Mouse (Mus musculus): ENCODE measurements at regions not wholly inside any gene's neighbourhood (a gene's known extent, or its start where the extent isn't known, plus 50 kb on each side); places are given as distances from the start of the nearest gene placed in this dataset. TPM values are rescaled to one million over a fixed set of nuclear protein-coding genes. Genes with fewer than 3 reads are reported as not detected.

DNA sequence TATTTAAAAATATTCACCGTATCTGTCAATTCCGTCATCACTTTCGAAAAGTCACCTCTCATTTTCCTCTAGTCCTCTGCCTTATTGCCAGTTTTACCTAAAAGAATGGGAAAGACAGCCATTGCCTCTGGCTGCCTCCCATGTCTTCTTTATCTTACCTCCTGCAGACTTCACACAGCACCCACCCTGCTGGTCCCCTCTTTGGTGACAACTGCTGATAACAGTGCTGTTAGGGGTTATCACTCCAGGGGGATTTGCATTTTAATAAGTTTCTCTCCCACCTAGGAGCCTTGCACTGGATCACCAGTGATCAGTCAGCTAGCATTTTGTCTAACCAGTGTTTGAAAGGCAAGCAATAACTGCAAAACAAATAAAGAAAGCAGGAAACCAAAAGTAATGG, 177.1 kb upstream of the Tenm2 start:
- Histone ChIP-seq H3K4me1 (ENCODE audit: control insufficient read depth, insufficient read depth, low read length) (no peaks in the 10 kb centered on the region), H3K9ac (ENCODE audit: low read depth, low read length) (no peak overlapping the region), H3K36me3 (ENCODE audit: control insufficient read depth, insufficient read depth, low read length) (no peaks in the 10 kb centered on the region), H3K27ac (ENCODE audit: low read depth, low read length) (no peak overlapping the region), H3K27me3 (ENCODE audit: control insufficient read depth, insufficient read depth, low read length) (no peaks in the 10 kb centered on the region), H3K4me3 (ENCODE audit: low read length) (no peak overlapping the region), H3K4me2 (replicated peaks; ENCODE audit: low read depth, low read length) (no peak overlapping the region), H3K9me3 (ENCODE audit: control insufficient read depth, low read length) (0 out of 2 replicates have a peak, but pooled peaks cover 3% of the 10 kb centered on the region)
- no peak for ATAC-seq (ENCODE audit: low FRiP score, low TSS enrichment)
- 87% methylated on average over 3 of the region's 3 CpGs for WGBS

DNA sequence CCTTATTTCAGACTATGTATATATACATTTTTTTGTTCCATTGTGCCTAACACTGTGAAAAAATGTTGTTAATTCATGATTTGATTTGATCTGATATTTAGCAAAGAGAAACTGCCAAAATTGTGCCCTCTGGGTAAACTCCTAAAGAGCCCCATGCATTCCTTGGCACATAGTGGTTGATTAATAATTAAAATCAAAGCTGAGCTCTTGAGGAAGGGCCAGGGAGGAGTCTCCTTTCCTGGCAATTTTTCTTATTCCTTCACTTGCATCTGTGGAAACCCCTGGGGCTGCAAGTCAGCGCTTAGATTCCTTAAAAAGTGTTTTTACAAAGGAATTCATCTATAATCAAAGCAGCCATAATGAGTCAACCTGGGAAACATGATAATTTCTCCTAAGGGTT, 132.2 kb upstream of the Tenm2 start:
- H3K27ac ChIP-seq (ENCODE audit: low read depth, low read length), result no peak overlapping the region
- no peak overlapping the region for H3K4me2 ChIP-seq (replicated peaks; ENCODE audit: low read depth, low read length)
- ATAC-seq (ENCODE audit: low FRiP score, low TSS enrichment), result no peak
- no peak overlapping the region for H3K9ac ChIP-seq (ENCODE audit: low read depth, low read length)
- no peaks in the 10 kb centered on the region for H3K4me1 ChIP-seq (ENCODE audit: control insufficient read depth, insufficient read depth, low read length)
- no peaks in the 10 kb centered on the region for H3K9me3 ChIP-seq (ENCODE audit: control insufficient read depth, low read length)
- H3K4me3 ChIP-seq (ENCODE audit: low read length), result no peak overlapping the region
- no peaks in the 10 kb centered on the region for H3K36me3 ChIP-seq (ENCODE audit: control insufficient read depth, insufficient read depth, low read length)
- no peaks in the 10 kb centered on the region for H3K27me3 ChIP-seq (ENCODE audit: control insufficient read depth, insufficient read depth, low read length)
- 52% methylated on average over 1 of the region's 1 CpGs for WGBS

- H3K4me3 ChIP-seq (ENCODE audit: low read length), result no peak overlapping the region
- H3K36me3 ChIP-seq (ENCODE audit: control insufficient read depth, insufficient read depth, low read length), result no peaks in the 10 kb centered on the region
- no peaks in the 10 kb centered on the region for H3K27me3 ChIP-seq (ENCODE audit: control insufficient read depth, insufficient read depth, low read length)
- no peak for ATAC-seq (ENCODE audit: low FRiP score, low TSS enrichment)
- H3K9ac ChIP-seq (ENCODE audit: low read depth, low read length), result no peak overlapping the region
- no peak overlapping the region for H3K27ac ChIP-seq (ENCODE audit: low read depth, low read length)
- no peak overlapping the region for H3K4me2 ChIP-seq (replicated peaks; ENCODE audit: low read depth, low read length)
- no peaks in the 10 kb centered on the region for H3K9me3 ChIP-seq (ENCODE audit: control insufficient read depth, low read length)
- 85% methylated on average over 2 of the region's 2 CpGs for WGBS
- no peaks in the 10 kb centered on the region for H3K4me1 ChIP-seq (ENCODE audit: control insufficient read depth, insufficient read depth, low read length)
Observed at GRCm38 (mm10) chr11:37364430-37364829, 128.7 kb upstream of the Tenm2 start.

- Histone ChIP-seq H3K9me3 (ENCODE audit: control insufficient read depth, low read length) (no peaks in the 10 kb centered on the region), H3K36me3 (ENCODE audit: control insufficient read depth, insufficient read depth, low read length) (no peaks in the 10 kb centered on the region), H3K4me1 (ENCODE audit: control insufficient read depth, insufficient read depth, low read length) (no peaks in the 10 kb centered on the region), H3K27me3 (ENCODE audit: control insufficient read depth, insufficient read depth, low read length) (no peaks in the 10 kb centered on the region), H3K9ac (ENCODE audit: low read depth, low read length) (no peak overlapping the region), H3K4me3 (ENCODE audit: low read length) (no peak overlapping the region), H3K4me2 (replicated peaks; ENCODE audit: low read depth, low read length) (no peak overlapping the region), H3K27ac (ENCODE audit: low read depth, low read length) (no peak overlapping the region)
- ATAC-seq (ENCODE audit: low FRiP score, low TSS enrichment), result no peak
- WGBS, result 65% methylated on average over 2 of the region's 2 CpGs
Observed at GRCm38 (mm10) chr11:37355074-37355473, 119.3 kb upstream of the Tenm2 start.

DNA sequence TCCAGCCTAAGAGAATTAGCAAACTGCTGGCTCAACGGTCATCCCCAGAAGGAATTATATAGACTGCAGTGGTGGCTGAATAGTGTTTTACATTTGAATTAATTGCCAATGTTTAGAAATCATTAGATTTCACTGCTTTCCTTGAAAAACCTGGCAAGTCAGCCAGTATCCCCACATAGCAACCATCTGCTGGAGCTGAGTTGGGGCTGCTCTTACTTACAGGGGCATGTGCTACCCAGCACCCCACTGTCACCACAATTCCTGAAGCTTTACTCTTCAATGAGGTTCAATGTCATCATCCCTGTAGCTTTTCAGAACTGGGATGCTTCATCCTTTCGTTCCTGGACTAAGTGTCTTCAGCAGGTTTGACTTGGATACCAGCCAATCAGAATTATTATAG, 73.9 kb upstream of the Tenm2 start:
- no peak for ATAC-seq (ENCODE audit: low FRiP score, low TSS enrichment)
- H3K9ac ChIP-seq (ENCODE audit: low read depth, low read length), result no peak overlapping the region
- WGBS, result 91% methylated on average over 2 of the region's 2 CpGs
- no peaks in the 10 kb centered on the region for H3K4me1 ChIP-seq (ENCODE audit: control insufficient read depth, insufficient read depth, low read length)
- H3K9me3 ChIP-seq (ENCODE audit: control insufficient read depth, low read length), result no peaks in the 10 kb centered on the region
- no peaks in the 10 kb centered on the region for H3K36me3 ChIP-seq (ENCODE audit: control insufficient read depth, insufficient read depth, low read length)
- no peak overlapping the region for H3K4me2 ChIP-seq (replicated peaks; ENCODE audit: low read depth, low read length)
- H3K27me3 ChIP-seq (ENCODE audit: control insufficient read depth, insufficient read depth, low read length), result no peaks in the 10 kb centered on the region
- no peak overlapping the region for H3K4me3 ChIP-seq (ENCODE audit: low read length)
- H3K27ac ChIP-seq (ENCODE audit: low read depth, low read length), result no peak overlapping the region

DNA sequence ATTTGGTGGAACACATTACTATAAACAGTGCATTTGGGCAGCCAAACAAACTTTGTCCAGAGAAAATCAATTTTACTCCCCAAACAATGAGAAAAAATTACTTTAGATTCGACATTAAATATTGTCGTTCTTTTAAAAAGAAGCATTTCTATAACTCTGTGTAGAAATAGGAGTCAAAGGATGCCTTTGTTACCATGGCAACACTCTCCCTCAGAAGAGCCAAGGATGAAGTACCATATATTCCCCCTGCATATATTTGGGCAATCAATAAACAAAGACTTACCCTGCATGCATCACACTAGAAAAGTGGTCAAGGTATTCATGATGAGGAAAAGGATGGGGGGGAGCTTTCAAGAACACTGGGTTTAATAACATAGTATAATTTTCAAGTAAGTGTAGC, 70.9 kb upstream of the Tenm2 start:
- Histone ChIP-seq H3K36me3 (ENCODE audit: control insufficient read depth, insufficient read depth, low read length) (no peaks in the 10 kb centered on the region), H3K9ac (ENCODE audit: low read depth, low read length) (no peak overlapping the region), H3K4me2 (replicated peaks; ENCODE audit: low read depth, low read length) (no peak overlapping the region), H3K27me3 (ENCODE audit: control insufficient read depth, insufficient read depth, low read length) (no peaks in the 10 kb centered on the region), H3K9me3 (ENCODE audit: control insufficient read depth, low read length) (no peaks in the 10 kb centered on the region), H3K4me1 (ENCODE audit: control insufficient read depth, insufficient read depth, low read length) (no peaks in the 10 kb centered on the region), H3K27ac (ENCODE audit: low read depth, low read length) (no peak overlapping the region), H3K4me3 (ENCODE audit: low read length) (no peak overlapping the region)
- no peak for ATAC-seq (ENCODE audit: low FRiP score, low TSS enrichment)
- WGBS, result 89% methylated on average over 2 of the region's 2 CpGs

Small RNA genes lying in the stretch of these regions (microRNA-seq; reads per million reads assigned to microRNA genes)
- not detected for gene Gm25693

Measured in kidney, embryonic 14.5 days (tissue).